In genomic region chr10:62332514-62332913, GRCm38 (mm10) we compare ENCODE assay signal across 7 mouse cellular contexts. TPM values are rescaled to one million over a fixed set of nuclear protein-coding genes. Genes with fewer than 3 reads are reported as not detected.
DNase-seq lines count a peak whose midpoint lies in the region; ATAC-seq lines count a peak whose summit lies in the region.

No protein-coding gene starts in this region.

- H3K4me1 ChIP-seq in heart, embryonic 16.5 days (ENCODE audit: control insufficient read depth, insufficient read depth, low read length) = peaks cover 88% of the 10 kb centered on the region

- no peaks in the 10 kb centered on the region for H3K9me3 ChIP-seq in heart, embryonic 16.5 days (replicated peaks; ENCODE audit: control insufficient read depth, low read length)

- peak overlapping the region; percentile 72 for H3K9ac ChIP-seq in heart, embryonic 16.5 days (ENCODE audit: low read length)

- peak; percentile 79 for ATAC-seq in heart, embryonic 16.5 days (replicated peaks; ENCODE audit: extremely low read depth, insufficient read depth, low FRiP score)
- 0 out of 2 replicates have a peak, but pooled peaks have one; percentile 4 for ATAC-seq in megakaryocyte, adult 5-6 weeks (ENCODE audit: poor library complexity, severe bottlenecking)

- peak; percentile 78 for DNase-seq in urinary bladder, postnatal 14 days (ENCODE audit: low spot score)
- no peak for DNase-seq in urinary bladder, adult 2 months (ENCODE audit: low spot score)
- peak; percentile 63 to 65 for DNase-seq in cerebellum, postnatal 10 days
- DNase-seq in layer of hippocampus, adult 9-11 months = peak; percentile 59
- peak; percentile 31 for DNase-seq in yolk sac, embryonic 10.5 days (ENCODE audit: low spot score)

- H3K36me3 ChIP-seq in heart, embryonic 16.5 days (ENCODE audit: control insufficient read depth, insufficient read depth) = 0 out of 2 replicates have a peak, but pooled peaks cover 2% of the 10 kb centered on the region

- H3K27ac ChIP-seq in heart, embryonic 16.5 days (ENCODE audit: low read length) = peak overlapping the region; percentile 95

- no peaks in the 10 kb centered on the region for H3K27me3 ChIP-seq in heart, embryonic 16.5 days (ENCODE audit: control insufficient read depth, insufficient read depth, low read length)

- peak overlapping the region; percentile 31 for H3K4me3 ChIP-seq in heart, embryonic 16.5 days (ENCODE audit: low read length)

- peak overlapping the region; percentile 67 for H3K4me2 ChIP-seq in heart, embryonic 16.5 days (ENCODE audit: low read depth, low read length)

- 13% methylated on average over 7 of the region's 7 CpGs for WGBS in heart, embryonic 16.5 days

RNA-seq across cellular contexts. Expression of gene Hk1, which starts 47.2 kb away (rescaled TPM):
- 53.9 and 83.8 TPM in 2 replicates for polyA plus RNA-seq in urinary bladder, adult 2 months (2012; rRNA removed)
- polyA plus RNA-seq in heart, embryonic 16.5 days (2015; fragmentation: Nextera tagmentation; extraction: Ambion mirVana) = 232 and 240 TPM in 2 replicates
- total RNA-seq in megakaryocyte, adult 5-6 weeks (2015) = 17.9 and 18.8 TPM in 2 replicates
- total RNA-seq in megakaryocyte, adult 5-6 weeks (2017) = 39.7 and 49.7 TPM in 2 replicates
